In the genomic region with DNA sequence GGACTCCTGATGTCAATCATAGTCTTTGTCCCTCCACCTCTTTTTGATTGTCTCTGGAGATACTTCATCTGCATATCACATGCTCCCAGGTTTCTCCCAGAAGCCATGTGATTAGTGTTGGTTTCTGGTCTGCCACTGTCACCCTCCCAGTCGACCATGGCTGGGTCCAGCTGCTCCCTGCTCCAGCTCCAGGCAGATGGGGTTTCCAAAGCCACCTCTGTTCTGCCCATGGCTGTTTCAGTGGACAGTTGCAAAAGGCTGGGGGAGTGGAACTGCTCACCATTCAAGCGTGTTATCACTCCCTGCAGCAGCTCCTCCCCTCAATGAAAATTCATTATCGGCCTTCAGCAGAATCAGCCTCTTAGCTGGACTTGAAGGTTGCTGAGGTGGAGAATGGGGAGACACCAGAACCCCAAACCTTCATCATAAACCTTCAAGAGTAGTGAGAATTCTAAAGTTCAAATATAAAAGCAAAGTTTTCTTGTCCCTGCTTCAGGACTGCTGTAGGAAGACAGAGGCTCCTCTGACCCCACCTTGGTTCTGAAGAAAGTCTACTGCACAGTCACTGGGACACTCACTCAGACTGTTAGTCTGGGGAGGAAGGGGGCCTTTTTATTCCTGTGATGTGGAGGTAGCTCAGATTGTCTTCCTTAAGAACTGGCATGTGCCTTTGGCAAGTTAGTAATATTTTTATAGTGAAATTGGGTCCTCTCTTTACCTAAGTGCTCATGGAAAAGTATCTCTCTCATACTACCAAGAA, we compare ENCODE assay signal across 12 mouse cellular contexts. TPM values are rescaled to one million over a fixed set of nuclear protein-coding genes. Genes with fewer than 3 reads are reported as not detected.
DNase-seq lines count a peak whose midpoint lies in the region; ATAC-seq lines count a peak whose summit lies in the region.
"Had no signal": no experiment of that assay in that cellular context is flagged by ENCODE, and none has a peak within 500 bp of the region (broad histone marks: within the 10 kb centered on the region; RNA-seq: fewer than 3 reads in every experiment).

No protein-coding gene starts in this region.

- no peak overlapping the region for H3K4me2 ChIP-seq in hindbrain, embryonic 13.5 days
- no peak overlapping the region for H3K4me2 ChIP-seq in midbrain, embryonic 11.5 days
- no peak overlapping the region for H3K4me2 ChIP-seq in midbrain, embryonic 16.5 days (ENCODE audit: low read length)
- H3K4me2 ChIP-seq in liver, embryonic 13.5 days: peak overlapping the region; percentile 55
- H3K4me2 ChIP-seq in stomach, embryonic 15.5 days: no peak overlapping the region
- H3K4me2 ChIP-seq: heart, embryonic 11.5 days had no signal

- H3K36me3 ChIP-seq in hindbrain, embryonic 10.5 days: no peaks in the 10 kb centered on the region
- H3K36me3 ChIP-seq in hindbrain, embryonic 13.5 days: no peaks in the 10 kb centered on the region
- H3K36me3 ChIP-seq in midbrain, embryonic 11.5 days (ENCODE audit: control insufficient read depth, insufficient read depth, low read length): no peaks in the 10 kb centered on the region
- H3K36me3 ChIP-seq in midbrain, embryonic 16.5 days (ENCODE audit: control insufficient read depth, insufficient read depth, low read length): no peaks in the 10 kb centered on the region
- no peaks in the 10 kb centered on the region for H3K36me3 ChIP-seq in liver, embryonic 13.5 days
- no peaks in the 10 kb centered on the region for H3K36me3 ChIP-seq in stomach, embryonic 15.5 days

- no peak overlapping the region for H3K9ac ChIP-seq in hindbrain, embryonic 13.5 days
- H3K9ac ChIP-seq in midbrain, embryonic 11.5 days (ENCODE audit: low read length): no peak overlapping the region
- H3K9ac ChIP-seq in midbrain, embryonic 16.5 days (ENCODE audit: low read depth, low read length): no peak overlapping the region
- peak overlapping the region; percentile 64 for H3K9ac ChIP-seq in liver, embryonic 13.5 days
- H3K9ac ChIP-seq in stomach, embryonic 15.5 days: no peak overlapping the region

- DNase-seq in hindbrain, embryonic 10.5 days (ENCODE audit: low spot score): peak; percentile 31
- DNase-seq in midbrain, embryonic 11.5 days (ENCODE audit: low spot score, missing footprints): no peak
- DNase-seq in liver, embryonic 13.5 days: peak; percentile 75
- DNase-seq in left cerebral cortex, postnatal 4 days: no peak
- no peak for DNase-seq in adipocyte (ENCODE audit: low spot score)
- DNase-seq: lung, postnatal 10 days; thymus, postnatal 14 days had no signal

- no peaks in the 10 kb centered on the region for H3K9me3 ChIP-seq in hindbrain, embryonic 10.5 days
- no peaks in the 10 kb centered on the region for H3K9me3 ChIP-seq in hindbrain, embryonic 13.5 days
- H3K9me3 ChIP-seq in midbrain, embryonic 11.5 days (ENCODE audit: control insufficient read depth, low read length): no peaks in the 10 kb centered on the region
- H3K9me3 ChIP-seq in midbrain, embryonic 16.5 days (replicated peaks; ENCODE audit: control insufficient read depth, low read length, poor library complexity, severe bottlenecking): no peaks in the 10 kb centered on the region
- H3K9me3 ChIP-seq in liver, embryonic 13.5 days (replicated peaks): no peaks in the 10 kb centered on the region
- H3K9me3 ChIP-seq in stomach, embryonic 15.5 days: no peaks in the 10 kb centered on the region

- ATAC-seq in hindbrain, embryonic 13.5 days (ENCODE audit: low FRiP score): no peak
- ATAC-seq in midbrain, embryonic 11.5 days (ENCODE audit: low FRiP score): 0 out of 2 replicates have a peak, but pooled peaks have one; percentile 33
- no peak for ATAC-seq in midbrain, embryonic 16.5 days
- peak; percentile 97 for ATAC-seq in liver, embryonic 13.5 days (ENCODE audit: low read depth)
- peak; percentile 87; the same call in 1 of the 2 replicates for ATAC-seq in stomach, embryonic 15.5 days (ENCODE audit: insufficient read depth, low FRiP score, low read depth)
- ATAC-seq: hindbrain, embryonic 16.5 days had no signal

- intact Hi-C loops in left cerebral cortex, postnatal 4 days (cut with DNase I): no loop called here

- H3K4me1 ChIP-seq in hindbrain, embryonic 10.5 days (replicated peaks): peaks cover 51% of the 10 kb centered on the region
- peaks cover 46% of the 10 kb centered on the region for H3K4me1 ChIP-seq in hindbrain, embryonic 13.5 days (replicated peaks)
- H3K4me1 ChIP-seq in midbrain, embryonic 11.5 days (ENCODE audit: control insufficient read depth, insufficient read depth, low read length): peaks cover 25% of the 10 kb centered on the region
- H3K4me1 ChIP-seq in midbrain, embryonic 16.5 days (ENCODE audit: control insufficient read depth, insufficient read depth, low read length): peaks cover 32% of the 10 kb centered on the region
- peaks cover 54% of the 10 kb centered on the region for H3K4me1 ChIP-seq in liver, embryonic 13.5 days (replicated peaks)
- H3K4me1 ChIP-seq in stomach, embryonic 15.5 days: no peaks in the 10 kb centered on the region

- H3K27ac ChIP-seq in hindbrain, embryonic 10.5 days: peak overlapping the region; percentile 46
- no peak overlapping the region for H3K27ac ChIP-seq in hindbrain, embryonic 13.5 days
- no peak overlapping the region for H3K27ac ChIP-seq in midbrain, embryonic 11.5 days (ENCODE audit: low read depth, low read length)
- no peak overlapping the region for H3K27ac ChIP-seq in midbrain, embryonic 16.5 days (ENCODE audit: low read length)
- peak overlapping the region; percentile 90 for H3K27ac ChIP-seq in liver, embryonic 13.5 days
- no peak overlapping the region for H3K27ac ChIP-seq in stomach, embryonic 15.5 days

- H3K4me3 ChIP-seq in hindbrain, embryonic 10.5 days: no peak overlapping the region
- no peak overlapping the region for H3K4me3 ChIP-seq in hindbrain, embryonic 13.5 days
- H3K4me3 ChIP-seq in midbrain, embryonic 11.5 days (ENCODE audit: low read depth, low read length): no peak overlapping the region
- H3K4me3 ChIP-seq in midbrain, embryonic 16.5 days (ENCODE audit: low read depth, low read length): no peak overlapping the region
- H3K4me3 ChIP-seq in liver, embryonic 13.5 days (replicated peaks): 0 out of 2 replicates have a peak overlapping the region, but pooled peaks have one; percentile 9
- H3K4me3 ChIP-seq in stomach, embryonic 15.5 days (replicated peaks): no peak overlapping the region

- 43% methylated on average over 3 of the region's 3 CpGs for WGBS in hindbrain, embryonic 10.5 days
- WGBS in hindbrain, embryonic 13.5 days: 29% methylated on average over 3 of the region's 3 CpGs
- WGBS in midbrain, embryonic 11.5 days: 44% methylated on average over 3 of the region's 3 CpGs
- 33% methylated on average over 3 of the region's 3 CpGs for WGBS in midbrain, embryonic 16.5 days
- WGBS in liver, embryonic 13.5 days (ENCODE audit: insufficient replicate concordance): 16% methylated on average over 3 of the region's 3 CpGs
- 60% methylated on average over 3 of the region's 3 CpGs for WGBS in stomach, embryonic 15.5 days

- H3K27me3 ChIP-seq in hindbrain, embryonic 10.5 days (ENCODE audit: insufficient read depth, poor library complexity, severe bottlenecking): no peaks in the 10 kb centered on the region
- H3K27me3 ChIP-seq in hindbrain, embryonic 13.5 days: no peaks in the 10 kb centered on the region
- H3K27me3 ChIP-seq in midbrain, embryonic 11.5 days (ENCODE audit: control insufficient read depth, insufficient read depth, low read length): no peaks in the 10 kb centered on the region
- no peaks in the 10 kb centered on the region for H3K27me3 ChIP-seq in midbrain, embryonic 16.5 days (ENCODE audit: control insufficient read depth, insufficient read depth, low read depth, low read length)
- H3K27me3 ChIP-seq in liver, embryonic 13.5 days: no peaks in the 10 kb centered on the region
- H3K27me3 ChIP-seq in stomach, embryonic 15.5 days (replicated peaks): no peaks in the 10 kb centered on the region

RNA-seq across cellular contexts. Expression of a gene that starts 17.0 kb away (rescaled TPM):
- polyA plus RNA-seq in hindbrain, embryonic 10.5 days (2016; fragmentation: Nextera tagmentation; extraction: Ambion mirVana): 3.7 and 3.8 TPM in 2 replicates
- 3.2 and 3.5 TPM in 2 replicates for polyA plus RNA-seq in hindbrain, embryonic 13.5 days (2015; fragmentation: Nextera tagmentation; extraction: Ambion mirVana)
- 4.1 TPM in 1 of 2 replicates, not detected in the other for polyA plus RNA-seq in midbrain, embryonic 11.5 days (2014; fragmentation: Nextera tagmentation; extraction: Ambion mirVana)
- 3.6 and 4.0 TPM in 2 replicates for polyA plus RNA-seq in midbrain, embryonic 16.5 days (2015; fragmentation: Nextera tagmentation; extraction: Ambion mirVana)
- 7.2 and 8.2 TPM in 2 replicates for polyA plus RNA-seq in liver, embryonic 13.5 days (2015; fragmentation: Nextera tagmentation; extraction: Ambion mirVana)
- polyA plus RNA-seq in stomach, embryonic 15.5 days (2015; fragmentation: Nextera tagmentation; extraction: Ambion mirVana): 6.5 and 32.9 TPM in 2 replicates
- total RNA-seq in left cerebral cortex, postnatal 4 days (2021): 100 to 1,000 TPM; 149 to 157 TPM

Comparison
In these comparisons a context has a peak if more than half of its experiments do, and no peak if none do; other contexts are left out.
1. H3K27ac ChIP-seq: peak in hindbrain, embryonic 10.5 days (single experiment) and liver, embryonic 13.5 days (single experiment); none in hindbrain, embryonic 13.5 days (single experiment), midbrain, embryonic 11.5 days (single experiment), midbrain, embryonic 16.5 days (single experiment) and stomach, embryonic 15.5 days (single experiment).
2. ATAC-seq: peak in midbrain, embryonic 11.5 days (single experiment), liver, embryonic 13.5 days (single experiment) and stomach, embryonic 15.5 days (single experiment); none in hindbrain, embryonic 13.5 days (single experiment) and midbrain, embryonic 16.5 days (single experiment).
3. DNase-seq: peak in hindbrain, embryonic 10.5 days (single experiment) and liver, embryonic 13.5 days (single experiment); none in midbrain, embryonic 11.5 days (single experiment), left cerebral cortex, postnatal 4 days (single experiment) and adipocyte (single experiment).